Comparison of ENCODE assay signal across 8 mouse cellular contexts in genomic region chr2:164948962-164949361, GRCm38 (mm10). TPM values are rescaled to one million over a fixed set of nuclear protein-coding genes. Genes with fewer than 3 reads are reported as not detected.
DNase-seq lines count a peak whose midpoint lies in the region; ATAC-seq lines count a peak whose summit lies in the region.

No protein-coding gene starts in this region.

- ATAC-seq in heart, embryonic 12.5 days (ENCODE audit: insufficient number of reproducible peaks, low FRiP score), result no peak
- no peak for ATAC-seq in hindbrain, embryonic 15.5 days (ENCODE audit: low FRiP score, low read depth)
- ATAC-seq in midbrain, embryonic 13.5 days, result no peak

- no peak overlapping the region for H3K27ac ChIP-seq in heart, embryonic 12.5 days (ENCODE audit: poor library complexity, severe bottlenecking)
- no peak overlapping the region for H3K27ac ChIP-seq in hindbrain, embryonic 15.5 days (replicated peaks)
- no peak overlapping the region for H3K27ac ChIP-seq in midbrain, embryonic 13.5 days

- 10% methylated on average over 25 of the region's 25 CpGs for WGBS in heart, embryonic 12.5 days
- WGBS in hindbrain, embryonic 15.5 days, result 5% methylated on average over 25 of the region's 25 CpGs
- 5% methylated on average over 25 of the region's 25 CpGs for WGBS in midbrain, embryonic 13.5 days

- peak overlapping the region; percentile 55 for H3K4me2 ChIP-seq in heart, embryonic 12.5 days
- H3K4me2 ChIP-seq in hindbrain, embryonic 15.5 days, result peak overlapping the region; percentile 47
- H3K4me2 ChIP-seq in midbrain, embryonic 13.5 days (replicated peaks), result peak overlapping the region; percentile 36

- no peak overlapping the region; the same call in 1 of the 2 replicates for H3K9ac ChIP-seq in heart, embryonic 12.5 days
- no peak overlapping the region for H3K9ac ChIP-seq in hindbrain, embryonic 15.5 days
- H3K9ac ChIP-seq in midbrain, embryonic 13.5 days (replicated peaks), result no peak overlapping the region

- peak overlapping the region; percentile 30 for H3K4me3 ChIP-seq in heart, embryonic 12.5 days
- peak overlapping the region; percentile 27 for H3K4me3 ChIP-seq in hindbrain, embryonic 15.5 days
- peak overlapping the region; percentile 27 for H3K4me3 ChIP-seq in midbrain, embryonic 13.5 days (replicated peaks)

- no peaks in the 10 kb centered on the region for H3K9me3 ChIP-seq in heart, embryonic 12.5 days (replicated peaks)
- no peaks in the 10 kb centered on the region for H3K9me3 ChIP-seq in hindbrain, embryonic 15.5 days
- H3K9me3 ChIP-seq in midbrain, embryonic 13.5 days, result no peaks in the 10 kb centered on the region

- peaks cover 83% of the 10 kb centered on the region for H3K27me3 ChIP-seq in heart, embryonic 12.5 days (replicated peaks)
- H3K27me3 ChIP-seq in hindbrain, embryonic 15.5 days, result peaks cover 69% of the 10 kb centered on the region
- peaks cover 86% of the 10 kb centered on the region for H3K27me3 ChIP-seq in midbrain, embryonic 13.5 days

- H3K36me3 ChIP-seq in heart, embryonic 12.5 days, result no peaks in the 10 kb centered on the region
- H3K36me3 ChIP-seq in hindbrain, embryonic 15.5 days, result no peaks in the 10 kb centered on the region
- H3K36me3 ChIP-seq in midbrain, embryonic 13.5 days, result no peaks in the 10 kb centered on the region

- peaks cover 9% of the 10 kb centered on the region; the same call in 1 of the 2 replicates for H3K4me1 ChIP-seq in heart, embryonic 12.5 days (replicated peaks)
- H3K4me1 ChIP-seq in hindbrain, embryonic 15.5 days (replicated peaks), result peaks cover 23% of the 10 kb centered on the region
- peaks cover 27% of the 10 kb centered on the region for H3K4me1 ChIP-seq in midbrain, embryonic 13.5 days (replicated peaks)

- DNase-seq in heart, postnatal 10 days, result no peak
- DNase-seq in ZHBTc4 (ENCODE audit: low read depth, low spot score), result peak; percentile 37
- DNase-seq in right cerebral cortex, postnatal 4 days, result no peak
- no peak for DNase-seq in spleen, postnatal 10 days (ENCODE audit: low spot score in 2 of 2)
- no peak for DNase-seq in gastrocnemius, adult 8-10 months (ENCODE audit: low spot score in 2 of 2)

- intact Hi-C loops in heart, postnatal 10 days (cut with DNase I), result no loop called here

RNA-seq across cellular contexts. Expression of gene Mmp9, which starts 8.4 kb away (rescaled TPM):
- polyA plus RNA-seq in heart, embryonic 12.5 days (2016; fragmentation: Nextera tagmentation; extraction: Ambion mirVana), result 0.42 TPM in 2 replicates
- under 1 TPM; 0.47 to 0.89 TPM for total RNA-seq in heart, postnatal 10 days (2021)
- polyA plus RNA-seq in hindbrain, embryonic 15.5 days (2015; fragmentation: Nextera tagmentation; extraction: Ambion mirVana), result 27.0 and 37.2 TPM in 2 replicates
- 17.2 and 19.5 TPM in 2 replicates for polyA plus RNA-seq in midbrain, embryonic 13.5 days (2015; fragmentation: Nextera tagmentation; extraction: Ambion mirVana)
- under 1 TPM; 0.15 to 0.83 (median 0.58) TPM for total RNA-seq in gastrocnemius, adult 8-10 months (2022)

RNA-seq across cellular contexts. Expression of gene Slc12a5, which starts 11.6 kb away (rescaled TPM):
- 0.82 and 1.3 TPM in 2 replicates for polyA plus RNA-seq in heart, embryonic 12.5 days (2016; fragmentation: Nextera tagmentation; extraction: Ambion mirVana)
- total RNA-seq in heart, postnatal 10 days (2021), result under 1 TPM; 0.72 to 0.79 TPM
- 55.2 and 60.5 TPM in 2 replicates for polyA plus RNA-seq in hindbrain, embryonic 15.5 days (2015; fragmentation: Nextera tagmentation; extraction: Ambion mirVana)
- polyA plus RNA-seq in midbrain, embryonic 13.5 days (2015; fragmentation: Nextera tagmentation; extraction: Ambion mirVana), result 19.7 and 20.2 TPM in 2 replicates
- total RNA-seq in gastrocnemius, adult 8-10 months (2022), result under 1 TPM; 0.31 to 0.40 (median 0.36) TPM

RNA-seq across cellular contexts. Expression of gene Zfp335, which starts 37.4 kb away (rescaled TPM):
- polyA plus RNA-seq in heart, embryonic 12.5 days (2016; fragmentation: Nextera tagmentation; extraction: Ambion mirVana), result 11.4 and 12.2 TPM in 2 replicates
- total RNA-seq in heart, postnatal 10 days (2021), result 10 to 100 TPM; 11.5 to 12.2 TPM
- polyA plus RNA-seq in hindbrain, embryonic 15.5 days (2015; fragmentation: Nextera tagmentation; extraction: Ambion mirVana), result 13.7 and 18.3 TPM in 2 replicates
- polyA plus RNA-seq in midbrain, embryonic 13.5 days (2015; fragmentation: Nextera tagmentation; extraction: Ambion mirVana), result 13.5 and 15.1 TPM in 2 replicates
- 10 to 100 TPM in 1 of 4 experiments, 1 to 10 TPM in 3; 7.7 to 10.6 (median 8.1) TPM for total RNA-seq in gastrocnemius, adult 8-10 months (2022)

Comparison
In these comparisons a context has a peak if more than half of its experiments do, and no peak if none do; other contexts are left out.
1. RNA of gene Mmp9, which starts 8.4 kb away (polyA plus RNA-seq): 27.0 to 37.2 TPM in hindbrain, embryonic 15.5 days and 17.2 to 19.5 TPM in midbrain, embryonic 13.5 days; 0.42 TPM in heart, embryonic 12.5 days; every median in the first group is over 10 times any median in the second.
2. Peak in every context shown above with its lines, with median percentiles within 50 percentile points of each other: H3K4me2 ChIP-seq and H3K4me3 ChIP-seq.